Mouse (Mus musculus) ovary, adult 18-20 months (tissue): Measurements from ENCODE around the gene Tmem179b.

Source experiments
- DNase-seq: peaks from one replicate; pipeline ENCODE4 v3.0.0; 2022; ENCODE audit warnings: low spot score, mixed read lengths

Tmem179b gene

GRCm38 (mm10) chr19:8786008-8786781 lies 11.9 kb upstream of the Tmem179b start, which contains the start of gene Taf6l:
Gene Taf6l (minus strand): TSS chr19:8786417.
- peak; percentile 89 for DNase-seq

DNA sequence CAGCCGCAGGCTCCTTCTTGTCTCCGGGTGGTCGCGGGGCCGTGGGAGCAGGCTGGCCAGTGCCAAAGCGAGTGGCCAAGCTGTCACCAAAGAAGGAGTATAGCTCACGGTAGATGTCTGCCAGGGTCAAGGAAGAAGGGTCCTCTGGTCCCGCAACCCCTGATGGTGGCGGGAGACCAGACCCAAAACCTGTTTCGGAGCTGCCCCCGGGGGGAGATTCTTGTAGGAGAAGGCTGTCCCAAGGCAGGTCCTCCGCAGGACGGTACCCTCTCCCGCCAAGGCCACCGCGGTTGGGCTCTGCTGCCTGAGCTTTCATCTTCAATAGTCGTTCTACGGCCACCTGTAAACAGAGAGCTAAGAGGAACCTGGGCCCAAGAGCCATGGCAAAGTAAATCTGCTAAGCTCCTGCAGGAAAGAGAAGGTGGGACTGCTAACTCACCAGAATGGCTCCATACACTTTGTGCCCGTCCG lies 719 bp upstream of the Tmem179b start:
- peak; percentile 19 for DNase-seq

GRCm38 (mm10) chr19:8773409-8773808 lies 858 bp downstream of the Tmem179b start:
- no peak for DNase-seq

DNA sequence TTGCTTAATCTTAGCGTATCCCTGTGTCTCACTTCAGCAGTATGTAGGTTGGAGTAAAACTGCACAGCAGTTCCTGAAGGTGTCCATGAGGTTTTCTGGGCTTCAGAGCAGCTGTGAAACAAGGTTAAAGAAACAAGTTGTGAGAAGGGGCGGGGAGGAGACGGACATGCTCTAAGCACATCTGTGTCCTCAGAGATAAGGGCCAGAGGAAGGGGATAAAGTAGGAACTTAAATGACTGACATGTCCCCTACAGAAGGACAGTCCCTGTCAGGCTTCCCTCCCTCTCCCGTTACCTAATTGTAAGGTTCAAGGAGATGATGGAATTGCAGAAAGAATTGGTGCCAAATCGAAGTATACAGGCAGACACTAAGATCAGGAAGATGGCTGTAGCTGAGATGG lies 1.3 kb downstream of the Tmem179b start:
- DNase-seq, result no peak

GRCm38 (mm10) chr19:8770567-8771270 lies 3.5 kb downstream of the Tmem179b start, which contains the start of gene Tmem223:
Gene Tmem223 (plus strand): TSS chr19:8770996.
- peak; percentile 49 for DNase-seq

GRCm38 (mm10) chr19:8765562-8765961 lies 8.7 kb downstream of the Tmem179b start:
- DNase-seq, result no peak

- no peak for DNase-seq
Observed at GRCm38 (mm10) chr19:8763276-8763675, 11.0 kb downstream of the Tmem179b start.

DNA sequence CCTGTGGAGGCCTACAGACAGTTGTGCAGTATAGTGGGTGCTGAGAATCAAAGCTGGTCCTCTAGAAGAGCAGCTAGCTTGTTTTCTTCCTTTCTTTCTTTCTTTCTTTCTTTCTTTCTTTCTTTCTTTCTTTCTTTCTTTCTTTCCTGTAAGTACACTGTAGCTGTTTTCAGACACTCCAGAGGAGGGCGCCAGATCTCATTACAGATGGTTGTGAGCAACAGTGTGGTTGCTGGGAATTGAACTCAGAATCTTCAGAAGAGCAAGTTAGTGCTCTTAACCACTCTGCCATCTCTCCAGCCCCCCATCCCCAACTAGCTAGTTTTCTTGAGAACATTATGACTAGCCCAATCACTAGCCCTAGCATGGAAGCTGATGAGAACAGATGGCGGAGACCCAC lies 13.5 kb downstream of the Tmem179b start:
- DNase-seq, result no peak

DNA sequence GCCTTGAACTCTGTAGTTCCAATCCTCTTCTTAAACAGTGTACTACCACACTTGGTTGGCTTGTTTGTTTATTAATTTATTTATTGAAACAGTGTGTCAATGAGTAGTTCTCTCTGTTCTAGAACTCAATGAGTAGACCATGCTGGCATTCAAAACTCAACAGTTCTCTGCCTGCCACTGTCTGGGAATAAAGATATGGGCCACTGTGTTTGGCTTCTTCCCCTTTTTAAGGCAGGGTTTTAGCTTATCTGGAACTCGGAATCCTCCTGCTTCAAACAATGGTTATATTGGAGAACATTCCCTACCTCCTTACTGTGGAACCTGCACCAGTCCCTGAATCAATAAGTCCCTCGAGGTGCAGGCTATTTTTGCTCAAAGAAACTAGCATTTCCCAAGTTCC lies 15.4 kb downstream of the Tmem179b start:
- DNase-seq, result no peak

- no peak for DNase-seq
Observed at GRCm38 (mm10) chr19:8757471-8757998, 16.7 kb downstream of the Tmem179b start.

GRCm38 (mm10) chr19:8756635-8757387 lies 17.5 kb downstream of the Tmem179b start, which contains the start of gene Nxf1:
Gene Nxf1 (plus strand): TSS chr19:8757073.
- peak; percentile 87 for DNase-seq

GRCm38 (mm10) chr19:8755652-8756051 lies 18.6 kb downstream of the Tmem179b start:
- DNase-seq, result no peak

GRCm38 (mm10) chr19:8747368-8747767 lies 26.9 kb downstream of the Tmem179b start:
- no peak for DNase-seq

DNA sequence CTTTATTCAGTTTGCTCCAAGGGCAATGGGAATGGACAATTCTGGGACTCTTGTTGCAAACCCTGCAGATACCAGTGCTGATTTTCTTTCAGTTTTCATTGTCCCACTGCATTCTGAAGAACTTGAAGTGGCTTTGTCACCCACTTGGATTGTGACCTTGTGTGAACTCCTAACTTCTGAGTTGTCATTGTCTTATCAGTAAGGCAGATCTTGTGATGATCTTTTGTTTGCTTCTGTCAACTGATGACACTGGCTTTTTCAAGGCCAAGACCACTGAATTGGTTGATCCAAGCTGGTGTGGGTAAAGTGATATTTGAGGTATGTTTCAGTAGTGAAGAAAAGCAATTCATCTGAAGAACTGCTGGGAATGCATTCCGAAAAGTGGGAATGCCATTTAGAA lies 28.9 kb downstream of the Tmem179b start:
- no peak for DNase-seq

DNA sequence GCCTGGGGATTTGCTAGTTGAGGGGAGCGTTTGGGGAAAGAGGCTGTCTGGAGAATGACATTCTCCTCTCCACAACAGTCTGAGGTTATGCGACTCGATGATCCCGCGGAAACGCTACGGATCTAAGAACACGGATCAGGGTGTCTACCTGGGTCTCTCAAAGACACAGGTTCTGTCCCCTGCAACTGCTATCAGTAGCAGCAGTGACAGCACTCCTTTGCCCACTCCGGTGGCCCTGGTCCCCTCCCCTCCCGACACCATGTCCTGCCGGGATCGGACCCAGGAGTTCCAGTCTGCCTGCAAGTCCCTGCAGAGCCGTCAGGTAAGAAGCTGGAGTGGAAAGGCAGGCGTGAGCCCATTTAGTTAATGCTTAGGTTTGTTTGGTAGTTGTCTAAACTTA lies 32.1 kb downstream of the Tmem179b start:
- no peak for DNase-seq

DNA sequence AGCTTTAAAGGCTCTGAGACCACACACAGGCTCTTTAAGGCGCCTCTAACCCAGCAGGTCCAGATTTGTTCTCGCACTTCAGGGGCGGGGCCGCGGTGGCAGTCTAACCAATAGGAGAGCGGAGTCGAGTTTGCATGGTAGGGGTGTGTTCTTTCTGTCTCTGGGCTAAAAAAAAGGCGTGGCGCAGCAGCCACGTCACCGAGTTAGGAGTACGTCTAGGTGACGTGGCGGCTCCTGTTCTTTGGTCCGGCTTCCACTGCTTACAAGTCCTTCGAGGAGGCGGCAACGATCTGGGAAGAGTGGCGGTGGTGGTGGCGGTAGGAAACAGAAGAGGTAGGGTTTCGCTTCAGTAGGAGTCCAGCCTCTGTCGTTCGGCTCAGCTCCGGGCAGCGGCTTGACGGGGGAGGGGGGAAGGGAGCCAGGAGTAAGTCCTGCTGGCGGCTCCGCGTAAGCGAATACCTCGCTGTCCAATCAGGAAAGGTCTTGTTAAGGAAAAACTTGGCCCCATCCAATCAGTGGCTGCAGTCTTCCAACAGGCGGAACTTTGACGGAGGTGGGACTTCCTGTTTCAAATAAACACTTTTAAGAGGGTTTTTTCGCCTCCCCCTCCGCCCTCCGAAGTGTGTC lies 32.9 kb downstream of the Tmem179b start, which contains the start of gene Stx5a:
Gene Stx5a (plus strand): TSS at position 171 of the 627 bp plus-strand sequence.
- peak; percentile 95 for DNase-seq

GRCm38 (mm10) chr19:8740603-8741002 lies 33.7 kb downstream of the Tmem179b start, which contains the start of gene 1700092M07Rik:
Gene 1700092M07Rik (plus strand): TSS chr19:8740718.
- DNase-seq, result no peak

DNA sequence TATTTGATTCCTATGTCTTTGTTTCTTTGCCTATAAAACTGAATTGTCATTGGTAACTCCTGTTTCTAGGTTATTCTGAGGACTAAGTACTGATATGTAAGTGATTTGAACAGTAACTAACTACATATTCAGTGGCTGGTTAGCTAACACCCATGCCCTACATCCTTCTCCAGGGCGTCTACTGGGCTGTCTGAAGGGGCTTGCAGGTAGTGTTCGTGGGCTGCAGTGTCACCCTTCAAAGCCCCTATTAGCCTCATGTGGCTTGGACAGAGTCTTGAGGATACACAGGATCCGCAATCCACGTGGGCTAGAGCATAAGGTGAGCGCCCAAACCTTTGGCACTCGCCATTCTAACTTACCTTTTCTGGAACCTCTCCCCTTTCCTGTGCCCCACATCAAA lies 34.6 kb downstream of the Tmem179b start:
- no peak for DNase-seq

GRCm38 (mm10) chr19:8738911-8739310 lies 35.4 kb downstream of the Tmem179b start:
- DNase-seq, result no peak

GRCm38 (mm10) chr19:8736160-8736467 lies 38.2 kb downstream of the Tmem179b start:
- no peak for DNase-seq

DNA sequence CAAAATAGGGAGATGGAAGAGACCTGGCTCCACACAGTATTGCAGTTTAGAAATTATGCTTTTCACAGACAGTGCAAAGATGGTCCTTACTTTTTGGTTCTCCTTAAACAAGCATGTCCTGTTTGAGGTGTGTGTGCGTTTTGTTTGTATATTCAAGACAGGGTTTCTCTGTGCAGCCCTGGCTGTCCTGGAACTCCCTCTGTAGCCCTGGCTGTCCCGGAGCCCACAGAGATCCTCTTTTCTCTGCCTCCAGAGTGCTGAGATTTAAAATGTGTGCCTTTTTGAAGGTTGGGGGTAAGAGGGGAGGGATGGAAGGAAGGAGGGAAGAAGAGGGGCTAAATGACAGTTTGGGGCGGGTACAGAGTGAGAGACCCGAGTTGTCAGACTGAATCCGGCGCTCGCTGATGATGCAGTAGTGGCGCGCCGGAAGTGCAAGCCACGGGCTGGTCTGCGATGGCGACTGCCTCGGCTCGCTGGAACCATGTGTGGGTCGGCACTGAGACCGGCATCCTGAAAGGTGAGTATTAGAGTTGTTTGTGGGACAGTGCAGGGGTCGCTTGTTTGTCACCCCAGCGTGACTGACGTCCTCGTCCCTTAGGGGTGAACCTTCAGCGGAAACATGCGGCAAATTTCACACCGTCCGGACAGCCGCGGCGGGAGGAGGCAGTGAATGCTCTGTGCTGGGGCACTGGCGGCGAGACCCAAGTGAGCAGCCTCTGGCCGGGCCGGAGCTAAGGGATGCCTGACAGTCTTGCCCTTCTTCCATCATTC lies 38.7 kb downstream of the Tmem179b start, which contains the start of gene Wdr74:
Gene Wdr74 (plus strand): TSS at position 439 of the 771 bp plus-strand sequence.
- peak; percentile 80 for DNase-seq
